Mouse (Mus musculus) ES-E14 (cell line): Measurements from ENCODE around the gene Tmem62.

Experiments used
- CHD2 ChIP-seq: IDR thresholded peaks from 2 replicates; pipeline ENCODE4 v1.6.1; 2014; ENCODE audit warnings: mild to moderate bottlenecking, low read depth, low read length, inconsistent platforms
- MAFK ChIP-seq: IDR thresholded peaks from 2 replicates; pipeline ENCODE4 v1.6.1; 2014; ENCODE audit warnings: mild to moderate bottlenecking, low read depth, low read length, inconsistent platforms; ENCODE audit not compliant: insufficient read depth
- ZC3H11A ChIP-seq: IDR thresholded peaks from 2 replicates; pipeline ENCODE4 v1.6.1; 2012; ENCODE audit warnings: low read depth, mild to moderate bottlenecking, inconsistent platforms, low read length, borderline replicate concordance

DNA sequence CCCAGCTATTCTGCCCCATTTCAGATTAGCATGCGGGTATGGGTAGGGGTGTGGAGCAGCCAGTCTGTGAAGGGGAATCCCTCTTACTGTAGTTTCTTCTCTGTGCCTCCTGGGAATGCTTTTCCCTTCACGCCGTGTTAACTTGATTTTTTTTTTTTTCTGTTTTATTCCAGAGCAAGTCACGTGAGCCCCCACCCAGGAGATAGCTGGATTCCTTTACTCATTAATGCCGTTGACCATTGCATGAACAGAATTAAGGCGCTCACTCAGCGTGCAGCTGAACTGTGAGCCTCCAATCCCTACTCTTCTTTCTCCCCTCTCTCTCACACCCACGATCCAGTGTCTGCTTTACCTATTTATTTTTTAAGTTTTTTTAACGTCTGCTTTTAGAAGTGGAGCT, 39.4 kb downstream of the Tmem62 start:
- TF ChIP-seq CHD2: no peak
- TF ChIP-seq ZC3H11A: no peak
- TF ChIP-seq MAFK: no peak
